Mouse (Mus musculus) heart, embryonic 11.5 days (tissue): ENCODE measurements around the gene Lrmp. TPM values are rescaled to one million over a fixed set of nuclear protein-coding genes. Genes with fewer than 3 reads are reported as not detected.
A peak's percentile ranks its signal among the peaks of the same experiment; 100 is the strongest.

ENCODE experiments used
- ATAC-seq: fragments of 200-750 bp; cut with Nextera tagmentation; replicated peaks from 2 replicates; pipeline ENCODE4 v1.8.0; 2017; ENCODE audit warnings: moderate library complexity; ENCODE audit not compliant: insufficient number of reproducible peaks, low FRiP score, low TSS enrichment
- H3K27ac ChIP-seq: fragments of 300-500 bp; sonication (generic); 2 replicates; pipeline ENCODE4 v1.5.1; 2014; ENCODE audit warnings: mild to moderate bottlenecking, low read depth, low read length
- H3K27me3 ChIP-seq: fragments of 300-500 bp; sonication (generic); 2 replicates; pipeline ENCODE4 v1.6.1; 2014; ENCODE audit warnings: mild to moderate bottlenecking, low read length, mixed read lengths; ENCODE audit not compliant: control insufficient read depth, insufficient read depth
- H3K36me3 ChIP-seq: fragments of 300-500 bp; sonication (generic); 2 replicates; pipeline ENCODE4 v1.6.1; 2014; ENCODE audit warnings: mild to moderate bottlenecking, low read length, moderate library complexity, mixed read lengths; ENCODE audit not compliant: control insufficient read depth, insufficient read depth
- H3K4me1 ChIP-seq: fragments of 300-500 bp; sonication (generic); 2 replicates; pipeline ENCODE4 v1.6.1; 2014; ENCODE audit warnings: low read length; ENCODE audit not compliant: control insufficient read depth, insufficient read depth
- H3K4me2 ChIP-seq: fragments of 300-500 bp; sonication (generic); 2 replicates; pipeline ENCODE4 v1.6.1; 2014; ENCODE audit warnings: mild to moderate bottlenecking, moderate library complexity
- H3K4me3 ChIP-seq: fragments of 300-500 bp; sonication (generic); 2 replicates; pipeline ENCODE4 v1.5.1; 2014; ENCODE audit warnings: low read depth, low read length
- H3K9ac ChIP-seq: fragments of 300-500 bp; sonication (generic); 2 replicates; pipeline ENCODE4 v1.6.1; 2014; ENCODE audit warnings: mild to moderate bottlenecking, low read depth, low read length, moderate library complexity
- H3K9me3 ChIP-seq: fragments of 300-500 bp; sonication (generic); replicated peaks from 2 replicates; pipeline ENCODE4 v1.6.1; 2016; ENCODE audit warnings: low read length; ENCODE audit not compliant: control insufficient read depth
- WGBS: fragments of 180-500 bp; shearing (Covaris S2); extraction: QIAGEN DNeasy Blood & Tissue Kit; methylation state at CpG from one replicate; pipeline ENCODE4 v1.1.7; 2014; ENCODE audit not compliant: insufficient replicate concordance; 5-methylcytosine and 5-hydroxymethylcytosine counted together
- polyA plus RNA-seq: library from polyadenylated mRNA; unstranded; fragments of >200 nt; fragmentation: Nextera tagmentation; extraction: Ambion mirVana; gene quantifications from 2 replicates; pipeline ENCODE4 v1.2.1, GENCODE M21; 2014

Lrmp gene
- polyA plus RNA-seq, 1 experiment from 2014 or later, result 3.5 TPM

DNA sequence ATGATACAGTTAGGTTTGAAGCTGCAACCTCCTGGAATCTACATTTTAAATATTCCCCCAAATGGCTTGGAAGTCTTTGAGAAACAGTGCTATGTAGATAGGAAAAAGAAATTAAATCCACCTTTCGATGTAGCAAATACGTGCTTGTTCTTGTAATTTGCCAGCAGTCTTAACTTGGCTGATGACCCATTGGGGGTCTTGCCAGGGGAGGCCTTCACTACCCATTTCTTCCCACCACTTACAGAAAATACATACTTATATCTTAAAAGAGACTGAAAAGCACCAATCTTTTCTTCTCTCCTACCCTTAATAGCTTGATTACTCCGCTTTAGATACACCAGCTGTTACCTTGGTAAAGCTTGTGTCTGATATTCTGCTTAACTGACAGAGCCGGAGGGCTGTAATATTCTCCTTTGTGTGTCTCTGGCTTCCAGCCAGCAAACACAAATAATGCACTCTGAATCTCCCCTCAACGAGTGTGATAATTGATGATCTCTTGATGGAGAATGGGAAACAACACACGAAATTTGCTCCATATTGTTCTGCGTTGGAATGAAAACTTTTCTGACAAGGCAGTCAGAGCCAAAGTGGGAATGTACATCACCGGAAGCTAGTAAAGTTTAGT lies 94.7 kb downstream of the Lrmp start:
- Histone ChIP-seq H3K27me3 (no peaks in the 10 kb centered on the region), H3K4me3 (peak overlapping the region; percentile 41), H3K9ac (peak overlapping the region; percentile 56; the same call in 1 of the 2 replicates), H3K36me3 (no peaks in the 10 kb centered on the region), H3K9me3 (no peaks in the 10 kb centered on the region), H3K27ac (peak overlapping the region; percentile 29; the same call in 1 of the 2 replicates), H3K4me2 (peak overlapping the region; percentile 80), H3K4me1 (peaks cover 8% of the 10 kb centered on the region; the same call in 1 of the 2 replicates)
- WGBS, result 38% methylated on average over 8 of the region's 8 CpGs
- no peak for ATAC-seq

DNA sequence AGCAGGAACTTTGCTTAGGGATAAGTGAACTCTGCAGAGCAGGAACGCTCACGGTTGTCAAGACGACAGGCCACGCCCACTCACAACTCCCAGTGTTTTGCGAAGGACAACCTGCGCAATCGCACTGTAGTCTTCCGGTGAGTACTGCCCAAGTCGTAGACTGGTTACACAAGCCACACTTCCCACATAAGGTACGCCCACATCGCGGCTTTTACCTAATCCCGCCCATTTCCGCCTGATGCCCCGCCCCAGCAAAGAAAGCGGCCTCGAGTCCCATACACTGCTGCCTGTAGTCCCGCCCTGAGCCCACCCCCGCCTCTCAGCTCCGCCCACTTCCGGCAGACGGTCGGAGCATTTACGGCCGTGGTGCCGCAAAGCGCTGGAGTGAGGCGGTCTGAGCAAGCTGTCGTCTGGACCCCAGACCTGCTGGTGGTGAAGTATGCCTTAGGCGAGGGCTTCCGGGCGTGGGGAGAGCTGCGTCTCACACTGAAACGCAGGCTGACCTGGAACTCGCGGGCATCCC lies 95.4 kb downstream of the Lrmp start, which contains the start of the genes Casc1 and Etfrf1:
Casc1 (minus strand) TSS at position 190 of the 523 bp plus-strand sequence.
Etfrf1 (plus strand) TSS at position 319 of the 523 bp plus-strand sequence.
- no peaks in the 10 kb centered on the region for H3K27me3 ChIP-seq
- H3K36me3 ChIP-seq, result no peaks in the 10 kb centered on the region
- under 1% methylated on average over 36 of the region's 36 CpGs for WGBS
- peak within 1 kb of the TSS; percentile 79 for H3K4me3 ChIP-seq
- ATAC-seq, result peak; percentile 99
- peak within 1 kb of the TSS; percentile 96 for H3K9ac ChIP-seq
- peaks cover 8% of the 10 kb centered on the region; the same call in 1 of the 2 replicates for H3K4me1 ChIP-seq
- H3K27ac ChIP-seq, result peak within 1 kb of the TSS; percentile 99
- peak within 1 kb of the TSS; percentile 80 for H3K4me2 ChIP-seq
- no peaks in the 10 kb centered on the region for H3K9me3 ChIP-seq

DNA sequence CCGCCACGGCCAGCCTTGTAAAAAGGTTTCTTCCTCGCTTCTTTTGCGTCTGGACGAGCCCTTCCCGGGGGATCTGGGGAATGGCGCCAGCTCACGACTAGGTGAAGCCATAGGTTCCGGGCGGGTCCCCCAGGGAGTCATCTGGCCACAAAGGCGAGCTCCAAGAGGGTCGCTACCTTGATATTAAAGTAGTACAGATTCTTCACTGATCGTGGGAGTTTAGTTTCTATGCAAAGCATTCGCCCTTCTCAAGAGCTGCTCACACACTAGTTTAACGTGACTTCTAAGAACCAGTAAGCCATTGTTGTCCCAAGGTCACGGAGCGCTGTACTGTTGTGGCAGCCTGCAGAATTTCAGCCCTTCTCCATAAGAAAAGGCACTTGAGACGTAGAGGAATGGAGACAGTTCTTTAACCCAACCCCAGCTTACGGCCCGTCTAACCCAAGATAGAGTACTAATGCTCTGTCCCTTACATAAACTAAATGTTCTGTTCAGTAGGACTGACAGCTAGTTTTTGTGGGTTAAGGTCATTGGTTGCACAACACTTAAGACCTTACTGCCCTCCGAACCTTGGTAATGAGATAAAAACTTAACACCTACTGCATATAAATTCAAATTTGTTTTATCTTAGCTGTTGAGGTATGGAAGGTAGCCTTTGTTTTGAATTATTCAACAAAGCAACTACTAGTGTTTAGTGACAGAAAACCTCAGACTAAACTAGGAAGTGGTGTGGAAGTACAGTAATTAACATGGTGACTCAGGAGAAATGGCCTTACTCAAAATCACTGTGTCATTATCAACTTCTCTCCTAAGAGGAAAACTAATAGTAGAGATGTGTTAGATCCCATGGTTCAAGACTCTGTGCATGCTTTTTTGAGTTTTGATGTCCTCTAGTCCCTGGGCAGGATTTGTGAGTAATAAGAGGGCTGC lies 96.2 kb downstream of the Lrmp start:
- H3K36me3 ChIP-seq, result no peaks in the 10 kb centered on the region
- H3K4me2 ChIP-seq, result peak overlapping the region; percentile 78
- H3K9me3 ChIP-seq, result no peaks in the 10 kb centered on the region
- no peaks in the 10 kb centered on the region for H3K27me3 ChIP-seq
- peak overlapping the region; percentile 99 for H3K27ac ChIP-seq
- H3K4me1 ChIP-seq, result peaks cover 8% of the 10 kb centered on the region; the same call in 1 of the 2 replicates
- H3K9ac ChIP-seq, result peak overlapping the region; percentile 96
- 2% methylated on average over 21 of the region's 21 CpGs for WGBS
- H3K4me3 ChIP-seq, result peak overlapping the region; percentile 79
- ATAC-seq, result peak; percentile 18

DNA sequence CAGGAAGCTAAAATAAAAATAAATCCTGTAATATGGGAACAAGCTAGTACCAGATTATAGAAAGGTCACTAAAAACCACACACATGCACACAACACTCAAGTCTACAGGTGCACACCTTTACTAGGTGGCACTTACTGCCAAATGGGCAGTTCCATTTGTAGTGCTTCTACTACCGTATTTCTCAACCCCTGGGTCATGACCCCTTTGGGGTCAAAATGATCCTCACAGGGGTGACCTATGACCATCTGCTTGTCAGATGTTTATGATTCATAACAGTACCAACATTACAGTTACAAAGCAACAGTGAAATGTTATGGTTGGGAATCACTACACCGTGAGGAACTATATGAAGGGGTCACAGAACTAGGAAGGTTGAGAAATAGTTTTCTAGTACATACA lies 98.5 kb downstream of the Lrmp start:
- no peak for ATAC-seq
- peaks cover 8% of the 10 kb centered on the region; the same call in 1 of the 2 replicates for H3K4me1 ChIP-seq
- no peak overlapping the region for H3K27ac ChIP-seq
- H3K36me3 ChIP-seq, result peaks cover 3% of the 10 kb centered on the region; the same call in 1 of the 2 replicates
- WGBS, result 85% methylated on average over 2 of the region's 2 CpGs
- H3K9ac ChIP-seq, result no peak overlapping the region
- H3K27me3 ChIP-seq, result no peaks in the 10 kb centered on the region
- no peak overlapping the region for H3K4me3 ChIP-seq
- no peak overlapping the region for H3K4me2 ChIP-seq
- no peaks in the 10 kb centered on the region for H3K9me3 ChIP-seq

DNA sequence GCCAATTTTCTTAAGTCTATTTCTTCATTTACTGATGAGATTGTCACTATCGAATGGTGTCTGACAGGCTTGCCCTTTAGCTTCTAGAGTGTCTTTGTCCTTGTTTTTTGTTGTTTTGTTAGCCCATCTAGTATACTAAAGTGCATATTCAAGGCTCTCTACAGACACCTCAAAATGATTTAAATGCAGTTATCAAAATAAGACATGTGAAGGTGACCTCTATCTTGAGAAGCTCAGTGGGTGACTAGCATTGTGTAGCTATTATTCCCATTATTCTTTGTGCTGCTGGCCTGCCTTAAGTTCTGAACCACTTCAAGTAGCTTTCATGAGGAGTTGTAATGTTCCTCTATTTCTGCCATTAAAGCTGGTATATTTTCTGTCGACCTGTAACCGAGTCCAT lies 100.4 kb downstream of the Lrmp start:
- H3K36me3 ChIP-seq, result peaks cover 3% of the 10 kb centered on the region; the same call in 1 of the 2 replicates
- no peak overlapping the region for H3K4me2 ChIP-seq
- H3K4me1 ChIP-seq, result 0 out of 2 replicates have a peak, but pooled peaks cover 4% of the 10 kb centered on the region
- no peak overlapping the region for H3K9ac ChIP-seq
- H3K27ac ChIP-seq, result no peak overlapping the region
- H3K4me3 ChIP-seq, result no peak overlapping the region
- H3K27me3 ChIP-seq, result no peaks in the 10 kb centered on the region
- no peak for ATAC-seq
- 93% methylated on average over 3 of the region's 3 CpGs for WGBS
- no peaks in the 10 kb centered on the region for H3K9me3 ChIP-seq

DNA sequence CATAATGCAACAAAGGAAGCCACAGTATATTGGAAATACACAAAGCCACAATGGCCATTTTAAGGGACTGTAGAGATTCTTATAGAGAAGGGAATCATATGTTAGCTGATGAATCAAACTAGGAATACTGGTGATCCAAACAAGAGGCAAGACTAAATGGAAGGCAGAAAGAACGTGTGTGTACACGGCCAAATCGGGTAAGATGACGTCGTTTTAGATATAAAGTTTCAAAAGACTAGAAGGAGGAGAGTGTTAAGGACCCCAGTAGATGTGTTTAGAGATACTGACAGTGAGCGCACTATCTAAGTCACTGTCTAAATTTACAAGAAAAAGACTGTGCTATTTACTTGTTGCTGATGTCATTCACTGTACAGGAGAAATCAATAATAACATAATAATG lies 108.8 kb downstream of the Lrmp start:
- 85% methylated on average over 6 of the region's 6 CpGs for WGBS
- Histone ChIP-seq H3K36me3 (no peaks in the 10 kb centered on the region; the same call in 1 of the 2 replicates), H3K4me1 (no peaks in the 10 kb centered on the region), H3K27ac (no peak overlapping the region), H3K27me3 (no peaks in the 10 kb centered on the region), H3K9me3 (no peaks in the 10 kb centered on the region), H3K4me2 (no peak overlapping the region), H3K4me3 (no peak overlapping the region), H3K9ac (no peak overlapping the region)
- no peak for ATAC-seq

Other genes with a start within 250 kb of the Lrmp start
- 24.1 and 24.2 TPM in 2 replicates for gene Bcat1, start 39.5 kb upstream of the Lrmp start, polyA plus RNA-seq
- gene Casc1, start 95.4 kb downstream of the Lrmp start, polyA plus RNA-seq, result 0.34 and 0.42 TPM in 2 replicates
- gene Etfrf1, start 95.5 kb downstream of the Lrmp start, polyA plus RNA-seq, result 57.2 and 62.5 TPM in 2 replicates
- 54.9 and 69.5 TPM in 2 replicates for gene Kras, start 134.6 kb downstream of the Lrmp start, polyA plus RNA-seq